ENCODE assay signal across 11 mouse cellular contexts in genomic region chr9:45663386-45664315, GRCm38 (mm10).
DNase-seq lines count a peak whose midpoint lies in the region; ATAC-seq lines count a peak whose summit lies in the region.
"Had no signal": no experiment of that assay in that cellular context is flagged by ENCODE, and none has a peak within 500 bp of the region (broad histone marks: within the 10 kb centered on the region; RNA-seq: fewer than 3 reads in every experiment).

No protein-coding gene starts in this region.

- no peak overlapping the region for H3K4me2 ChIP-seq in embryonic facial prominence, embryonic 15.5 days (replicated peaks)
- H3K4me2 ChIP-seq in hindbrain, embryonic 11.5 days (replicated peaks; ENCODE audit: low read depth, low read length): no peak overlapping the region
- H3K4me2 ChIP-seq: stomach, embryonic 15.5 days had no signal

- peaks cover 21% of the 10 kb centered on the region for H3K4me1 ChIP-seq in embryonic facial prominence, embryonic 15.5 days
- peaks cover 25% of the 10 kb centered on the region for H3K4me1 ChIP-seq in hindbrain, embryonic 11.5 days (replicated peaks; ENCODE audit: control insufficient read depth, insufficient read depth, low read length)

- H3K9me3 ChIP-seq in embryonic facial prominence, embryonic 15.5 days (replicated peaks): no peaks in the 10 kb centered on the region
- H3K9me3 ChIP-seq in hindbrain, embryonic 11.5 days (ENCODE audit: control insufficient read depth, low read length): no peaks in the 10 kb centered on the region
- H3K9me3 ChIP-seq: stomach, embryonic 15.5 days had no signal

- DNase-seq in hindbrain, embryonic 11.5 days (ENCODE audit: low spot score): peak; percentile 75
- peak; percentile 50 to 84 for DNase-seq in left cerebral cortex, postnatal 25 days (ENCODE audit: low spot score in 2 of 2)
- DNase-seq in retina, embryonic 14.5 days (ENCODE audit: low spot score): peak; percentile 83
- no peak for DNase-seq in heart, postnatal 4 days
- DNase-seq in kidney, adult 18-20 months: no peak
- DNase-seq in urinary bladder, postnatal 10 days (ENCODE audit: low spot score): no peak
- DNase-seq: cerebellum, adult 9-10 months had no signal

- H3K9ac ChIP-seq in embryonic facial prominence, embryonic 15.5 days: no peak overlapping the region
- no peak overlapping the region for H3K9ac ChIP-seq in hindbrain, embryonic 11.5 days (ENCODE audit: low read depth, low read length)
- H3K9ac ChIP-seq: stomach, embryonic 15.5 days had no signal

- 57% methylated on average over 16 of the region's 16 CpGs for whole genome bisulfite sequencing in embryonic facial prominence, embryonic 15.5 days
- 52% methylated on average over 16 of the region's 16 CpGs for WGBS in hindbrain, embryonic 11.5 days

- no peaks in the 10 kb centered on the region for H3K27me3 ChIP-seq in embryonic facial prominence, embryonic 15.5 days
- H3K27me3 ChIP-seq in hindbrain, embryonic 11.5 days (ENCODE audit: control insufficient read depth, insufficient read depth, low read length): no peaks in the 10 kb centered on the region
- H3K27me3 ChIP-seq: Patski; stomach, embryonic 15.5 days had no signal

- H3K36me3 ChIP-seq in embryonic facial prominence, embryonic 15.5 days: no peaks in the 10 kb centered on the region
- no peaks in the 10 kb centered on the region for H3K36me3 ChIP-seq in hindbrain, embryonic 11.5 days (ENCODE audit: control insufficient read depth, insufficient read depth, low read length)
- H3K36me3 ChIP-seq: stomach, embryonic 15.5 days had no signal

- peak; percentile 25; the same call in 1 of the 2 replicates for ATAC-seq in embryonic facial prominence, embryonic 15.5 days (ENCODE audit: insufficient number of reproducible peaks, low FRiP score, low TSS enrichment, low read depth)
- ATAC-seq in hindbrain, embryonic 11.5 days (ENCODE audit: low FRiP score): peak; percentile 69
- ATAC-seq in CD4-positive, CD25-positive, alpha-beta regulatory T cell, adult 4 months: no peak
- ATAC-seq: Patski had no signal

- peak overlapping the region; percentile 71; the same call in 1 of the 2 replicates for H3K27ac ChIP-seq in embryonic facial prominence, embryonic 15.5 days (replicated peaks)
- peak overlapping the region; percentile 89 for H3K27ac ChIP-seq in hindbrain, embryonic 11.5 days (ENCODE audit: low read depth, low read length)
- H3K27ac ChIP-seq: stomach, embryonic 15.5 days had no signal

- H3K4me3 ChIP-seq in embryonic facial prominence, embryonic 15.5 days (replicated peaks): no peak overlapping the region
- H3K4me3 ChIP-seq in hindbrain, embryonic 11.5 days (ENCODE audit: low read depth, low read length): no peak overlapping the region
- H3K4me3 ChIP-seq: stomach, embryonic 15.5 days had no signal

- intact Hi-C loops in left cerebral cortex, postnatal 25 days (cut with DNase I): loop anchor here (5.0 kb wide), 1 partner anchor 56 kb away; no protein-coding TSS in a partner anchor

Comparison
In these comparisons a context has a peak if more than half of its experiments do, and no peak if none do; other contexts are left out.
1. DNase-seq: peak in hindbrain, embryonic 11.5 days (single experiment), left cerebral cortex, postnatal 25 days (2 of 2) and retina, embryonic 14.5 days (single experiment); none in heart, postnatal 4 days (single experiment), kidney, adult 18-20 months (single experiment) and urinary bladder, postnatal 10 days (single experiment).